Mouse (Mus musculus) gastrocnemius, adult 2 months (tissue): ENCODE results near the gene Itk. TPM values are rescaled to one million over a fixed set of nuclear protein-coding genes. Genes with fewer than 3 reads are reported as not detected.

ENCODE experiments used
- DNase-seq: peaks from one replicate; pipeline ENCODE4 v3.0.0; 2022
- H3K27ac ChIP-seq: fragments of 200-600 bp; 2 replicates; pipeline ENCODE4 v1.8.1; 2022; ENCODE audit warnings: mild to moderate bottlenecking
- H3K4me3 ChIP-seq: fragments of 200-600 bp; 2 replicates; pipeline ENCODE4 v1.8.1; 2022; ENCODE audit warnings: mild to moderate bottlenecking, moderate library complexity
- CTCF ChIP-seq: fragments of 200-600 bp; IDR thresholded peaks from 2 replicates; pipeline ENCODE4 v1.8.1; 2022; ENCODE audit warnings: antibody characterized with exemption, mild to moderate bottlenecking, moderate library complexity
- intact Hi-C: fragments of 180-260 bp; cut with DNase I; formaldehyde crosslinking; loops from one replicate; pipeline ENCODE4 v1.15.1; 2025
- total RNA-seq, 2 experiments: library from RNA; stranded (reverse); gene quantifications; 2 replicates each; pipeline ENCODE4 v1.2.3; 2021

The Itk gene
- total RNA-seq, 2 experiments from 2014 or later = not detected

DNA sequence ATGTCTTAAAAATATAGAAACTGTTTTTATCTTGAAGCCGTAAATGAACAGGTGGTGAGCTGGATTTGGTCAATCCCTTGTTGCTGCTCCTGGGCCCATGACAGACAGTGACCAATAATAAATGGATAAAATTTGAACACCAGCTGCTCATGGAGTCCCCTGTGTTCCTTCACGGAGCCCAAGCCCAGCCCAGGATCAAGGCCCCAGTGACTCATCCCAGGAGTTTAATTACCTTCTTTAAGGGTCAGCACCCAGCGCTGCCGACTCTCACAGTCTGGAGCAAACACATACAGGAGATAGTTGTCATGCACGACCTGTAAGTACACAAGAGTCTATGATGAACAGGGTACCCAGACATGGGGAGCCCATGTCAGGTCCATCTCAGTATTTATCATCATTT, 23.6 kb downstream of the Itk start:
- TF ChIP-seq CTCF = no peak
- intact Hi-C loops = no loop called here
- H3K4me3 ChIP-seq = no peak overlapping the region
- no peak overlapping the region for H3K27ac ChIP-seq
- DNase-seq = no peak

DNA sequence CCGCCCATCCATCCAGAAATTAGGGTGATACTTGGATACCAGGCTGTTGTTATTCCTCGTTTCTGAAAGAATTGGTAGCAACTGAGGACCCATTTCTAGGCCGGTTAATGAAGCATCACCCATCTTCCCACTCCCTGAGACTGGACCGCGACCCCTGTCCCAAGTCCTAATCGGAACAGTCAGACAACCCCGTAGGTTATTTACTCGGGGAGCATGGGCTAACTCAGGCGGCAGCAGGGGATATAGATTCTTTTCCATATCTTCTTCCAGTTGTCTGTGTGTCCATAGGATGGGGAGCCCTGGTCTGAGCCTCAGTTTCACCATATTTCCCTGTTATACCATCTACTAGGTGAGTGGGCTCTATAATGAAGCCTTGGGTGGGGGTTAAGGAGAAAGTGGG, 25.5 kb downstream of the Itk start:
- Histone ChIP-seq H3K4me3 (no peak overlapping the region), H3K27ac (no peak overlapping the region)
- intact Hi-C loops = no loop called here
- DNase-seq = no peak
- TF ChIP-seq CTCF = no peak

DNA sequence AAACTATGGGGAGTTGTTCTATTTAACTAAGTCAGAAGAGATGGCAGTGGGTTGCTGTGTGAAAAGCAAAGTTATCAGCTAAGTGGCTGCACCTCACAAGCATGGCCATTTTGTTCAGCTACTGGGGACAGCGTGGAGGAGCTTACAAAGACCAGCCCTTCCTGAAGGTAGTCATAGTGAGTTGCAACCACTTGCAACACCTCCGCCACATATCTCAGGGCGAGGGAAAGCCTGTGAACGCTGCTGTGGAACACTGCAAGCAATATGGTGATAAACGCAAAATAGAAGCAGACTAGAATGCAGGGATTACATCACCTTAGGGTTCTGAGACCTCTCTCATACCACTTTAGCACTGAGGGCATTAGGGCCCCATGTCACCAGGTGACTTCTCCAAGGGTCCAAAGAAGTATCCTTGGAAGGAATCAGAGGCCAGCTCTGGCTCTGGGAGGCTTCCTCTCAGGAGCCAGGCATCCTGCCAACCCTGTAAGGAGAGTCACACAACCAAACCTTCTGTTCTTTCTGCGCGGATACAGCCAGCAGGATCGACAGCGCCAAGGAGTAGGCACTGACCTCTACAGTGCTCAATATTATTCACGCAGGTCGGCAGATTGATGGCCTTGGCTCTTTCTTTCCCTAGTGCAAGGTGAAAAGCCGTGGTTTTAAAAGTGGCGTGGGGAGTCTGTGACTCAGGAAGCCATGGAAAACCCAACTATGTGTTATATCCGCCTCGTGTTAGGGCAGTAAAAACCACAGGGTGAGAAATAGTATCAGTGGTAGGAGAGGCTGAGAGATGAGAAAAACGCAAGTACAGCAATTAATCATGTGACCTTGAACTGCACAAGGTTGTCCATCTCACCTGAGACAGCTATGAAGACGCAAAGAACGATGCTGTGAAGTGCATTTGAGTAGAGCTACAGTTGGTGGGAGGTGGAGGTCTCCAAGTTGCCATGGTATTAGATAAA, 27.0 kb downstream of the Itk start:
- TF ChIP-seq CTCF = no peak
- H3K27ac ChIP-seq = no peak overlapping the region
- intact Hi-C loops = no loop called here
- H3K4me3 ChIP-seq = no peak overlapping the region
- DNase-seq = no peak

DNA sequence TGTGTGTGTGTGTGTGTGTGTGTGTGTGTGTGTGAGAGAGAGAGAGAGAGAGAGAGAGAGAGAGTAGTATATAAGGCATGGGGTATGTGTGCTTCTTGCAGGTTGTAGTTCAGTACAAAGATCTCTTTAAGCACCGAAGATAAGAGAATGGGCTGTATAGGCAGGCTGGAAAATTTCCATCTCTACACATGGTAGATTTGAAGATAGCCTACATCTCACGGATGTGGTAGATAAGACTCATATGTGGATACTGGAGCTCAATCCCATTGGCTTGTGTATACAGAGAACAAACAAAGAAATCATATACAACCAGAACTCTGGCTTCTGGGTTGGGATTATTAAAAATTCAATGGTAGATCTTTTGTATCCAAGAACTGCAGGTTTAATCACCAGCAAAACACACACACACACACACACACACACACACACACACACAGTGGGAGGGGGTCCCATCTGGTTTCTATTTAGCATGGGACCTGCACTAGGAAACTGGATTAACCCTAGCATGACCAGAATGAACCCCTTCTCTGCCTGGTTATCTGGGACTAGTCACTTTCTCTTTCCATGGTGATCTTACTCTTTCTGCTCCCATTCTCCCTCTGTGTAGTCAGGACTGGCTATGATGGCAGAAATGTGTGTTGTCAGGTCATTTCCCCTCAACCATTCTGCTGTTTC, 28.2 kb downstream of the Itk start:
- Histone ChIP-seq H3K27ac (no peak overlapping the region), H3K4me3 (no peak overlapping the region)
- no peak for DNase-seq
- intact Hi-C loops = no loop called here
- no peak for TF ChIP-seq CTCF

DNA sequence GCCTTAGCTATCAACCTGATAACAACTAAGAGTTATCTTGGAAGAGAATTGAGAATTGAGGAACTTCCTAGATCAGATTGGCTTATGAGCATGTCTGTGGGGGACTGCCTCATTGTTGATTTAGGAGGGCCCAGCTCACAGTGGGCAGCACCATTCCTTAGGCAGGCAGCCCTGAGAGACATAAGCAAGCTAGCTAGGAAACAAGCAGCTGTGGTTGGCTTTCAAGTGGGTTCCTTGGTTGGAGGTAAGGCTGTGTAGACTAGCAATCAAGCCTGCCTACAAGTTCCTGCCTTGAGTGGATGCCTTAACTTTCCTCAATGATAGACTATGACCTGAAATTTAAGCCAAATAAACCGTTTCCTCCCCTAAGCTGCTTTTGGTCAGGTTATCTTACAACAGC, 30.9 kb downstream of the Itk start:
- TF ChIP-seq CTCF = no peak
- H3K4me3 ChIP-seq = no peak overlapping the region
- no peak for DNase-seq
- H3K27ac ChIP-seq = no peak overlapping the region
- intact Hi-C loops = no loop called here

DNA sequence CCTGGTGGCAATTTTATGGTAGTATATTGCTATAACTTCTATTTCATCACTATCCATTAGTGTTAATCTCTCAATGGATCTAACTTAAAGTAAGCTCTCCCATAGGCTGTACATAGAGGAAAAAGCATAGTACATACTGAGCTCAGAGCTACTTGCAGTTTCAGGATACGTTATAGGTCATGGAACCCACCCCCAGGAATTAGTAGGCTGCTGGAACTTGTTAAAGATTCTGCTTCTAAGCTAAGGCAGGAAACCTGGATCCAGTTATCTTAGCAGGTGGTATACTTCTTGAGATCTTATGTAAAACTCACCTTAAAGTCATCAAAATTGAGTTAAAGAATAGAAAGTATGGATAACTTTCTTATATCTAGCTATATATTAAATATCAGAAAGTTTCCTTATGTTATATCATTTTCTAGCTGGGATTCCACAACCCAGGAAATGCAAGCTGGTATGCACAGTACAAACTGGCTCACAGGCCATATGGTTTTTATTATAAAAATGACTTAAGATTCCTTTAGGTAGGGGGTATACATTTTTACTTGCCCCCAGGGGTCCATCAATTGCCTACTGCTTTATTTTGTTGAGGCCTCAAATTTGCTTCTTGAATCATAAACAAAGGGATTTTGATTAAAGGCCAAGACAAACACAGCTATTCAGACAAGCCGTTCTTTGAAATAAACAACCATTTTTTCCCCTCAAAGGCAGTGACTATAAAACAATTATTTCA, 39.5 kb downstream of the Itk start:
- TF ChIP-seq CTCF = no peak
- Histone ChIP-seq H3K27ac (no peak overlapping the region), H3K4me3 (no peak overlapping the region)
- intact Hi-C loops = no loop called here
- DNase-seq = no peak

DNA sequence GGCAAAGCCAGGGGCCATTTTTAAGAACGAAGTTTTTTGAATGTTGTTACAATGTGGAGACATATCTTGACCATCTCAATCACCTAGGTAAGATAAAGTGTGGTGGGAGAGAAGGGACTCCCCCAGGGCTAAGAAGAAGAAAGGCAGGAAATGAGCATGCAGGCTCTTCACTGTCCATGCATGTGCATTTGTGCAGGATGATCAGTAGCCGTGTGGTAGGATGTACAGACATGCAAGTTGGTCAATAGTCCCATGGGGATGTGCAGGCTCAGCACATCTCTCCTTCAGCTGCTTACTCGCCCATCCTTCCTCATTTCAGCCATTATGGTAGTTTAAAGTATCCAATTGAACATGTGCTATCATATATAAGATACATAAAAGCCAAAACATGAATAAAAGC, 40.9 kb downstream of the Itk start:
- DNase-seq = no peak
- TF ChIP-seq CTCF = no peak
- no peak overlapping the region for H3K4me3 ChIP-seq
- intact Hi-C loops = no loop called here
- H3K27ac ChIP-seq = no peak overlapping the region

DNA sequence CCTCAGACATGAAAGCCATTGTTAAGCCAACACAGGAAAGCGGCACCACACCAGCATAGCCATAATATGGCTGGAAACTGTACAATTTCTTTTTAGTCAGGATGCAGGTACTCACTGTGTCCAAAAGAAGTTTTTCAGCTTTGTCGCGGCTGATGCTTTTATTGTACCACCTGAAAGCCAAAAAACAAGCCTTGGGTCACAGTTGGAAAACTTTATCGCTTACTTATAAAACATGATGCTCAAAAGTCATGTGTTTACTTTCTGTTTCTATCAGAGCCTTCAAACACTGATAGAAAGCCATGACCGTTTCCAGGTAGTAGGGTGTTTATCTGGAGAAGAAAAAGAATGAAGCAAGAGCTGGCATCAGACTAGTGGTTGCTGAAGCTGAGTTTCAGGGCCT, 41.6 kb downstream of the Itk start:
- DNase-seq = no peak
- no peak overlapping the region for H3K27ac ChIP-seq
- intact Hi-C loops = no loop called here
- H3K4me3 ChIP-seq = no peak overlapping the region
- no peak for TF ChIP-seq CTCF

DNA sequence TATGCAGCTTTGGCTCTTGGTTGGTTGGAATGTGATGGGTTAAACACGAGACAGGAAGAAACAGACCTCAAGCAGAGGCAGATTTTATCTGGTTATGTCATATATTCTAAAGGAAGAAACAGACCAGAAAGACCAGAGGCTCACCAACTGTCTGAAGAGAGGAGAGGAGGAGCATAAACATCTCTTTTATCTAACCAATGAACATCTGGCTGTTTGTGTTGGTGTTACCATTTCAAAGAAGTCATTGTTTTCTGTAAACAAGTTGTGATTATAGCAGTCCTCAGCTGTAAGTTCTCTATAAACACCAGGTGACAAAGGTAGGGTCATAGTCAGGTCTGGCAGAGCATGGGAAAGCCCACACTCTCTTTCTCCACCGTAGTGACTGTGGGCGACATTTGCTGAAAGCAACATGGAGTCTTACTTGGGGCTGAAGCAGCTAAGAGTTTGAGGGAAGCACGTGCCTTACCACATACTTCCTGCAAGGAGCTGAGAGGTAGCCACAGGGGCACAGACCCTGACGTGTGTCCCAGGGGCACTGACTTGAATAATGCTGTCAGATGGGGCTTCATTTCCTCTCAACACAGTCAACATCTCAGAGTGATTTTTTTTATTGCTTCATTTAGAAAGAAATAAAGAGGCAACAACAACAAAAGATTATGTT, 45.3 kb downstream of the Itk start:
- no peak for DNase-seq
- no peak overlapping the region for H3K4me3 ChIP-seq
- H3K27ac ChIP-seq = no peak overlapping the region
- no peak for TF ChIP-seq CTCF
- intact Hi-C loops = no loop called here

DNA sequence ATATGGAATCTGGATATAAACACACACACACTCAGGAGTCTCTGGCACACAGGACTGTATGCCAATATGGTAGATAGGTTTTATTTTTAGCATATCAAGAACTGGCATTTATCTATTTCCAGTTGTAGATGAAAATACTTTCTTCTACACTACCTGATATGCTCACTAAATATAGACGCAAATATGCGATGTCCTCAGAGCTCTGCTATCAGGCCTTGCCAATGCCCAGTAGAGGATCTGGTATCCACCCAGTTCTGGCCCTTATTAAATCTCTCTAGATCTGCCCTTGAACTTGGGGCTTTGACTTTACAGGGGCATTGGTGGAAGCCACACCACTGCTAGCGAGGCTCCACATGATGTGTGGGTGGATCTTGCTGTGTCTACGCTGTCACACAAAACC, 47.4 kb downstream of the Itk start:
- DNase-seq = no peak
- Histone ChIP-seq H3K4me3 (no peak overlapping the region), H3K27ac (no peak overlapping the region)
- no peak for TF ChIP-seq CTCF
- intact Hi-C loops = no loop called here

DNA sequence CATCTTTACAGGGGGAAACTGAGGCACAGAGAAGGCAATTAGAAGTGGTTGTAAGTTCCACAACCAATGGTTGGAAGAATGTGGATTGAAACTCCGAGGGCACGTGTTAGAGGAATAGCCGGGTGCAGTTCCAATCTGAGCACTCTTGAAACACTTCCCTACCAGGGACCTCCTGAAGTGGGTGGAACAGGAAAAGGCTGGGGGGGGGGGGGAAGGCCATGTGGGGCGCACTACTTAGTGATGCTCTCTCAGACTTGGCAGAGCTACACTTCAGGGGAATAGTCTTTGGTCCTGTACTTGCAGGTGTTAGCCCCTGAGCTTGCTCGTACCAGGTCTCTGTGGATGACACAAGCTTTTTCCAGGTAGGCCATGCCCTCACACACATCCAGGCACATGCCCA, 53.3 kb downstream of the Itk start:
- intact Hi-C loops = no loop called here
- H3K27ac ChIP-seq = no peak overlapping the region
- H3K4me3 ChIP-seq = no peak overlapping the region
- TF ChIP-seq CTCF = no peak
- DNase-seq = no peak

DNA sequence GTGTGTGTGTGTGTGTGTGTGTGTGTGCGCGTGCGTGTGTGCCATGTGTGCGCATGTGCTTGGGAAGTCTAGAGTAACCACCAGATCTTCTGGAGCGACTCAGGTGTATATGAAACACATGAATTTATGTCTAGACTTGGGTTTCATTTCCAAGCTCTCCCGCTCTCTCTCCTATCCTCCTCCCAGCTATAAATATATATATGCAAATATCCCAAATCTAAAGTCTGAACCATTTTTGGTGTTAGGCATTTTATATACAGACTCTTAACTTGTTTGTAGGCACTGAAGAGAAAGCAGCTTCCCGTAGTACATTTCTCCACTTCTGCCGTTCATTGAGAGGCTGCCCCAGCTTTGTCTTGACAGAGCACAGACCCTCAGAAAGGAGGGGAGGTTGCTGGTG, 57.1 kb downstream of the Itk start:
- DNase-seq = no peak
- intact Hi-C loops = no loop called here
- no peak overlapping the region for H3K4me3 ChIP-seq
- no peak overlapping the region for H3K27ac ChIP-seq
- no peak for TF ChIP-seq CTCF
